Mouse (Mus musculus): ENCODE measurements at regions not wholly inside any gene's neighbourhood (a gene's known extent, or its start where the extent isn't known, plus 50 kb on each side); places are given as distances from the start of the nearest gene placed in this dataset.

DNA sequence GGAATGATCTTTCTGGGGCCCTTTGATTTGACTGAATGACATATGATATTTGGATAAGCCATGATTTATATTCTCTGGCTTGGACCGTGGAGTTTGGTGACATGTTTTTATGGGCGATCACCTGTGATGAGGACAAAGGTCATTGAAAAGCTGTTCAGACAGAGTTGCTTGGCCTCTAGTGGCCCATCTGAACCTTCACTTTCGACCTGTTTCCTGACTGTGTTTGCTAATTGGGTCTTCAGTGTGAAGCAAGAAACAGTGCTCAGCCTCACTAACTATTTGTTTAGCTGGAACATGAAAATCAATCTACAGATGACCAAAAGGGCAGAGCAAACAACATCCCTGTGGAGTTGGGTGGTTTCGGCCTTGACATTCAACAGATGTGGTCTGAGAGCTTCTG is 357.8 kb downstream of the Stim2 start:
- no peak for DNase-seq
- no peak for TF ChIP-seq CTCF (IDR thresholded peaks at IDR 0.05; ENCODE audit: insufficient read depth, low read length)
- no peak for TF ChIP-seq POLR2A (IDR thresholded peaks at IDR 0.05; ENCODE audit: borderline replicate concordance, extremely low read depth, low read depth, low read length)
- WGBS = 43% methylated on average over 4 of the region's 4 CpGs
- no peak overlapping the region for H3K4me3 ChIP-seq (replicated peaks; ENCODE audit: extremely low read depth, low read depth, low read length)
- H3K4me1 ChIP-seq (ENCODE audit: control insufficient read depth, insufficient read depth, low read length) = no peaks in the 10 kb centered on the region

GRCm38 (mm10) chr5:54357501-54357900 is 359.2 kb downstream of the Stim2 start:
- no peak for DNase-seq
- no peaks in the 10 kb centered on the region for H3K4me1 ChIP-seq (ENCODE audit: control insufficient read depth, insufficient read depth, low read length)
- 77% methylated on average over 4 of the region's 4 CpGs for WGBS
- TF ChIP-seq POLR2A (IDR thresholded peaks at IDR 0.05; ENCODE audit: borderline replicate concordance, extremely low read depth, low read depth, low read length) (no peak), CTCF (IDR thresholded peaks at IDR 0.05; ENCODE audit: insufficient read depth, low read length) (no peak)
- H3K4me3 ChIP-seq (replicated peaks; ENCODE audit: extremely low read depth, low read depth, low read length) = no peak overlapping the region

GRCm38 (mm10) chr5:54358221-54358620 is 359.9 kb downstream of the Stim2 start:
- no peak for DNase-seq
- Histone ChIP-seq H3K4me1 (ENCODE audit: control insufficient read depth, insufficient read depth, low read length) (no peaks in the 10 kb centered on the region), H3K4me3 (replicated peaks; ENCODE audit: extremely low read depth, low read depth, low read length) (no peak overlapping the region)
- TF ChIP-seq CTCF (IDR thresholded peaks at IDR 0.05; ENCODE audit: insufficient read depth, low read length) (no peak), POLR2A (IDR thresholded peaks at IDR 0.05; ENCODE audit: borderline replicate concordance, extremely low read depth, low read depth, low read length) (no peak)
- WGBS = 28% methylated on average over 2 of the region's 2 CpGs
